Mouse (Mus musculus): ENCODE results near the gene Ikzf3.

Gene Ikzf3

DNA sequence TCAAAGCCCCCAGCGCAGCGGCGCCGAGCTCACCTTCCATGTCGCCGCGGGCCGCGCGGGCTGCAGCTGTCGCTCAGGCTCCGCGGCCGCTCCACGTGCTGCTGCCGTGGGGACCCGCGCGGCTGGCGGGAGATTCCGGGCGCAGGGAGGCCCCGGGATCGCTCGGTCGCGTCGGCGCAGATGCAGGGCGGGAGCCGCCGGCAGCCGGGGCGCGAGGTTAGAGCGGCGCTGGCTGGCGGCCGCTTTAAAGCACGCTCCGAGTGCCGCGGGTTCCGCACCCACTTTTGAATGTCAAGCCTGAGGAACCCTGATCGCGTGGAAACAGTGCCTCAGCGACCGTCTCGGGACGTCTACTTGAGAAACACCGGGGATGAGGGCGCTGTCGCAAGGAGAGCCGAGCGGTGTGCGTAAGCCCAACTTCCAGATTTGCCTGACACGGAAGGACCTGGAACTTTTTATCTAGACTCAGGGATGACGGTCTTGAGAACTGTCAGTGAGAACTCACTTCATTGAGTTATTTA is at the start of gene Ikzf3:
Gene Ikzf3, minus strand, starts transcription at position 321 of the 521 bp plus-strand sequence.
- peak; percentile 86 to 87 for DNase-seq (ENCODE audit: low spot score in 2 of 2)

DNA sequence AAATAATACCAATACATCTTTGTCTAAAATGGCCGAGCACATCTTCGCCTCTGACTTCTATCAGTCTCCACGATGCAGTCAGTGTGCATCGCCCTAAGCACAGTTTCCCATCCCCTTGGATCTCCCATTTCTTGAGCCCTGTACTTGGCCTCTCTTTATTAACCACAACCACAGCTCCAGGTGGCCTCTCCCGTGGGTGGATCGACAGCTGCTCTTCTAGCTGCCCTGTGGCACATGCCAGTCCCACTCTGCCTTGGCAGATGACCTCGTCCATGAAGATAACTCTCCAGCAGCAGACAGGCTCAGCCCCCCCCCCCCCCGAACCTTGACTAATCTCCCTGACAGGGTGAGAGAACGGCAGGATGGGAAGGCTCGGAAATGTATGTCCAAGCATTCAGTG is 49.6 kb upstream of the Ikzf3 start:
- DNase-seq (ENCODE audit: low spot score in 2 of 2): no peak

DNA sequence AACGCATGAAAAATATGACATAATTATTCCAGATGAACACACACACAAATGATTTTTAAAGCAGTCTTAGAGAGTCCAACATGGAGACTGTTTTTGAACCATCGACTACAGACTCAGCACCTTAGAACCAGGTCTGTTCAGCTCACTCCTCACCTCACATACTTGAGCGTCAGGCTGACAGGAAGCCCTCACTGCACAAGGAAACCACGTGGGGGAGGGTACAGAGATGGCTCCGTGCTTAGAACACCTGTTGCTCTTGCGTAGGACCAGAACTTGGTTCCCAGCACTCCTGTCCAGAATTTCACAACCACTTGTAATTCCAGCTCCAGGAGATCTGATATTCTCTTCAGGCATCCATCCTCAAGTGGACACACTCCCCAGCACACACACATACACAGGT is 49.2 kb upstream of the Ikzf3 start:
- DNase-seq (ENCODE audit: low spot score in 2 of 2): no peak

DNA sequence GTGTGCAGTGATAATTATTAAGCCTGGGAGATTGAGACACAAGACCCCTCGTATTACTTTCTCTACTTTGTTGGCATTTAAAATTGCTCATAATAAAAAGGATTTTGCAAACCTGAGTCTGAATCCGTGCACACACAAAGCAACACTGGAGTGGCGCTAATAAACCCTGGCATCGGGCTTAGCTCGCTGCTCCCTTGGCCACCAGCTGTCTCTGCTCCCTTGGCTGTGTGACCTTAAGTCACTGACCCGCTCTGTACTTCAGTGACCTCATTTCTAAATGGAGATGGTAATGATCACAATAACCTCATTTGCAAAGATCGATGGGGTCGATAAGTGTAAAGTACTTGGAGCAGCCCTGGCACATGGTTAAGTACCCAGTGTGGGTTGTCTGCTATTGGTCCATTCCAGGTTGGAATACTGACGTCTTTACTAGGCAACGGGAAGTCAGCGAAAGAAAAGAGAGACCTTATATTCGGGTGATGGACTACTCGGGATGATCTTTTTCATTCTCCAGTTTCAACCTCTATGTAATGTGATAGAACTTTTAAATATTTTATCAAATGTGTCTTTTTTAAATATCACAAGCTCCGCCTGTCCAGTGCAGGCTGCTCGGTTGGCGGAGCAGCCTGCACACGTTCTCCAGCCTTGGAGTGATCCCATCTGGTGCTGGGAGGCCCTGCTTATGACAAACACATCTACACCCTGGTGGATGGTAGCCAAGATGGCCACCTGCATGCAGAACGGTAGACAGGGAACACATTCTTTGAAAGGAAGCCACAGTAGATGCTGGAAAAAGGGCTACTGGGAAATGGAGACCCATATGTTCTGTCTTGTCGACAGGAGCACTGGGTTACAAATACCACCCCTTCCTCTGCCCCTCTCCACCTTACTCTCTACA is 45.0 kb upstream of the Ikzf3 start:
- DNase-seq (ENCODE audit: low spot score in 2 of 2): no peak

DNA sequence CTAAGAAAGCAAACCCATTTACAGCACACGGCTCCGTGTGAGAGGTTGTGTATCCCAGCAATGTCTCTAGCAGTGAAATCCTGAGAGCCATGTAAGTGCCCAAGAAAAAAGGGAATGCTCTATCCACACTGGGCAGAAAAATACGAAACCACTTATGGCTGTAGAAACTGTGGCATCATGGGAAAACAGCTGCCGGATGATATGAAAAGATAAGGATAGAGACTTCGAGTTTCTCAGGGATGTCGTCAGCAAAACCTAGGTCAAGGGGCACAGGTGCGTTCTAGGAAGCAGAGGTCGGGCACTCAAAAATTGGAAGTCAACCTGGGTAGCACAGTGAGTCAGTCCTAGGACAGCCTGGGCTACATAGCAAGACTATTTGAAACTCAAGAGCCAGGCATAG is 43.5 kb upstream of the Ikzf3 start:
- DNase-seq (ENCODE audit: low spot score in 2 of 2): no peak

DNA sequence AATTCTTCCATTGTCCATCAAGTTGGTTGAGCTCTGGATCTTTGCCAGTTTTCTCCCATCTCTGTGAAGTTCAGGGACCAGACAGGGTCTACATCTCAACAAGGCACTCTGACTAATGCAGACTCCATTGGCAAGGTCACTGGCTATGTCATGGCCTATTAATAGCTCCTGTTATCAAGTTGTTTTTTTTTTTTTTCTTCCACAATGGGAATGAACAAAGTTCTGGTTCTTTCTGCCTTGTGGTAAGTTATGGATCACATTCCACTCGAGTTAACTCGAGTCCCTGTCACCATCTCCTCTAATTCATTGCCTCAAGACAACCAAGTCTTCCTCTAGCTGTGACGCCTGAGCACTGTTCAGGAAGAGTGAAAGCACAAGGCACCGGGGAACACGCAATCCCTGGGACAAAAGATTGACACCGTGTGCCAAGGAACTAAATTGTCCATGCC is 43.0 kb upstream of the Ikzf3 start:
- DNase-seq (ENCODE audit: low spot score in 2 of 2): no peak

DNA sequence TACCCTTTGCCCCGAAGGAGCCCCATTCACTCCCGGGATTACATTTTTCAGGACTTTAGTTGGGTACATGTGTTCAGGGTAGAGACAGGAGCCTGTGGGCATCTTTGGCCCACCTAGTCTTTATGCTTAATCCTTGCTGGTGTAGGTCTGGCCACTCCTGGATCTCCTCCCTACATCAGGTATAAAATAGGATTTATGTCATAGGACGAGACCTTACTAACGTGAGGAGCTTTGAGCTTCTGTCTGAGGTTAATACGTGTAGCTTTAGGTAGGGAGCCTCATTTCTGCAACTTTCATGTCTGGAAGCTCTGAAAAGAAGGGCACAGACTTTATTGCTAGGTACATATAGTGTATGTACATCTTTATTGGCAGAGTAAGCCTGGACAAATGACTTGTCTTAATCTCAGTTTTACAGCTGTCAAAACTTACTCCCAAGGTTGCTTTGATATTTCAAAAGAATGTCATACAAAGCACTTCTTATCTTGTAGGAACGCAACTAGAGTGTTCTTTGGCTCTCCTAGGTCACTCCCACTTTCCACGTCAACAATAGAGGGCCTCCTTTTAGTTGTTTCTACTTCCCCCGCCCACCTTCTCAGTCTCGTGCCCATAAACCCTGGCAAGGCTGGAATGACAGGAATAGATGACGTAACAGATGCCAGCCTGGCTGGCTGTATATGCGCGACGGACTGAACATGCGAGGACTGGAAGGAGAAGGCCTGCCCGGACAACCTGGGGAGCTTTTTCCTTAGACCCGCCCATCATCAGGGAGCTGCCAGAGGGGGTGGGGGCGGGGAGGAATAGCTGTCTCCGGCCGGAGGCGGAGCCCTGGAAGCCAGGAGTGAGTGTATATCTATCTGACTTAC is 42.1 kb upstream of the Ikzf3 start:
- DNase-seq (ENCODE audit: low spot score in 2 of 2): peak; percentile 52 to 65

DNA sequence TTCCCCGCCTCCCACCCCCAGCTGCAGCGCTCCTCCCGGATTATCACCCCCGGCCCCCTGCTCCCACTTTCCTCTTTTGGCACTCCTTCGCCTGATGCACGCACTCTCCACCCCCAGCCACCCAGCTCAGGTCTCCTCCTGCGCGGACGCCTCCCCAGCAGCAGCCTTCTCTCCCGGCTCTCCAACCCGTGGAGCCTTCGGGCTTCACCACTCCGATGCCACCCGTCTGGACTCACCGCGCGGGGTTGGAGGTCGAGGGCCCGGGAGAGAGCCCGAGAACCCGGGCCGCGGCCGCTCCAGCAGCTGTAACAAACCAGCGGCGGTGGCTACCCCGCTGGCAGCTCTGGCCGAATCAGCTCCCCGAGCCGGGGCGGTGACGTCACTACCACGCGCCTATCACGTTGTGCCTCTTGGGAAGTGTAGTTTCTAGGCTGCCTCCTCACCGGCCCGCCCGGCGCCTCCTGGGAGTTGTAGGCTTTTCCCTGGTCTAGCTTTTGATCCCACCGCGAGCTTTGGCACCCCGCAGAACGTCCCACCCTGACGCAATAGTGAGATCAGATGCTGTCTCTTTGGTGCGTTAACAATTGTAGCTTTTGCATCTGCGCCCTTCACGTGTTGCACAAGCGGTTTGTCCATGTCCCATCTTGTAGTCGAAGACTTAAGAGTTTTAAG is 41.2 kb upstream of the Ikzf3 start, which contains the start of gene Ormdl3:
Gene Ormdl3, minus strand, starts transcription at position 477 of the 672 bp plus-strand sequence.
- DNase-seq (ENCODE audit: low spot score in 2 of 2): peak; percentile 97 to 98

DNA sequence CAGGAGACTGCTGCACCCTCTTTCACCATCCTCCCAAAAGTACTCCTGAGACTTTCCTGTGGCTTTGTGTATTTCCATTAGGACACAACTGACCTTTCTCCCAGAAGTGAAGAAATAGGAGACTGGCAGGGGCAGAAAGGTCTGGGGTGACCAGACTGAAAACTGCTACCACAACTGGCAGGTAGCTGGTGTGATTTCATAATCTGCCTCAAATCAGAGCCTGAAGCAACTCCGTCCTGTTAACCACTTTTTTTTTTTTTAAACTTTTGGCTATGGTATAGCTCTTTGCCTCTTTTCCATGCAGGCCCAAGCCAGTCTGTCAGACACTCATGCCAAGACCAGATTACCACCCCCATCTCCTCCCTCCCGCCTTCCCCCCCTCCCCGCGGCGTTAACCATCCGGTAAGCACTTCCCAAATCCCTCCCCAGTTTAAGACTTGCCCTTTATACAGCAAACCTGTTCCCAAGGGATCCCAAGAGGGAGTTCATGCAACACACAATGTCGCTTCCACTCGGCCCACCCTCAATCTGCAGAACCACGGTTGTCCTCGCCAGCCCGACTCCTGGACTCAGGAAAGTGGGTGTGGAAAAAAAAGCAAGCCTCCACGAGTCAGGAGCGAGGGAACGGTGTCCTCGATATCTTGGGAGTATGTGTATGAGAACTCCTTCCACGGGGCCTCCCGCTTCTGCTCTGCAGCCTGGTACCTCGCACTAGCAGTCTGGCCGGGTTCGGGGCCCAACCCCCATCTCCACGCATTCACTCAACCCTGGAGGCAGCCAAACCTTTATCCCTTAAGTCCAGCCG is 40.5 kb upstream of the Ikzf3 start:
- DNase-seq (ENCODE audit: low spot score in 2 of 2): peak in 1 of 2 experiments; percentile 27

DNA sequence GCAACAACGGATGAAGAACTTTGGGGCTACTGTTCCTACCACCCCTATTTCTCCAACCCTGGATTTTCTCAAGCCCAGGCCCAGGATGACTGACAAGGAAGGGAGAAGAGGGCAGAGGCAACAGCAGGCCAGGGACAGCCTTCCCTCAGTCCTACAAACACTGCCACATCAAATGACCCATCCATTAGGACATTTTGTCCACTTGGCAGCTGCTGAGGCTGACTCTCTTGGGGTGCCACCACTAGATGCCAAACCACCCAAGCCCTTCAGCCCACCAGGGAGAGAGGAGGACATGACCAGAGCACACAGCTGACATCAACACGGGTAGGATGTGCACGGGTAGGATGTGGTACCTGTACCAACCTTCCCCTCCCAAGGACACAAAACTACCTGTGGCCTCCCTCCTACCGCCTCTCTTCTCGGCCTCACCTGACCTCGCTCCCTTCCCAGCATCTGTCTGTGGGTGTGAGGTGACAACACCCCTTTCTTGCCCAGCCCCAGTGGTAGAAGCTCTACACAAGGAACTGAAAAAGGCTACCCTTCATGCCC is 38.9 kb upstream of the Ikzf3 start:
- DNase-seq (ENCODE audit: low spot score in 2 of 2): no peak

DNA sequence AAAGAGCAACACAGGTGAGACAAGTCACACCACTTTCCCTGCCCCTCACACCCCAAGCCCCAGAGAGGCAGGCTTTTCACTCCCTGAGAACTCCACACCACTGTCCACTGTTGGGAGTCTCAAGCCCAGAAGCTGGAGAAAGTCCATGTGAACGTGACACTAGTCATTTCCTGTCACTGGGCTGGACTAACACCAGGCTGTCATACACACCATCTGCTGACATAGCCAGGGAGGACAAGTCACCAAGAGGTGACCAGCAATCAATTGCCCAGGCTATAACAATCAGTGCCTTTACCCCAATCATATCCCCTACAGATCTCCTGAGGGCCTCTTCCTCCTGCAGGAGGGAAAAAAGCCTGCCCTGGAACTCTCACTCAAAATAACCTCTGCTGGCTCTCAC is 38.3 kb upstream of the Ikzf3 start:
- DNase-seq (ENCODE audit: low spot score in 2 of 2): no peak

DNA sequence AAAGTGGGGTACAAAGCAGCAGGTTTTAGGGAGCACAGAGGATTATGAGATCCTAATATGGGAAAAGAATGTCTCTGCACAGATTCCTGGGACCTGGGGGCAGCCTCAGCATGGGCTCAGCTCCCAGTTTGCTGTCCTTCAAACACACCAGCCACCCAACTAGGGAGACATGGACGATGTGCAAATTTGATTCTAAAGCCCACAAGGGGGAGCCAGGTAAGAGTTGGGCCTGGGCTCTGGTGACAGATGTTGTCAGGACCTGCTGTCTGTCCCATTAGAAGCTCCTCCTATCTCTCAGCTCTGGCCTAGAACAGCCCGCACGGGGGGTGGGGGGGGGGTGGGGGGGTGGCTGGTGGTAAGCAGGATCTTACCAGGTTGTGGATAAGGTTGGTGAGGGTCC is 37.7 kb upstream of the Ikzf3 start:
- peak in 1 of 2 experiments; percentile 48 for DNase-seq (ENCODE audit: low spot score in 2 of 2)

DNA sequence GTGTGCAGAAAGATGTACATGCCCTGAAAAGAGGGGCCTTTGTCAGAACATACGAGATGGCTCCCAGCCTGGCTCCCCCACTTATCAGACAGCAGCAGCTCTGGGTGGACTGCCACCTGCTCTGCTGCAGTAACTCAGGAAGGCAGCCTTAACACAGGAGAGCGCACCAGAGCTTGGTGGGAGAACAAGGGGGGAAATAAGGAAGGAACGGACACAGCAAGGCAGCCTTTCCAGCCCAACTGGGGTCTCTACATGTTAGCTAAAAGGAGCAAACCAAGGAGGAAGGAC is 37.4 kb upstream of the Ikzf3 start:
- DNase-seq (ENCODE audit: low spot score in 2 of 2): peak; percentile 60 to 74

DNA sequence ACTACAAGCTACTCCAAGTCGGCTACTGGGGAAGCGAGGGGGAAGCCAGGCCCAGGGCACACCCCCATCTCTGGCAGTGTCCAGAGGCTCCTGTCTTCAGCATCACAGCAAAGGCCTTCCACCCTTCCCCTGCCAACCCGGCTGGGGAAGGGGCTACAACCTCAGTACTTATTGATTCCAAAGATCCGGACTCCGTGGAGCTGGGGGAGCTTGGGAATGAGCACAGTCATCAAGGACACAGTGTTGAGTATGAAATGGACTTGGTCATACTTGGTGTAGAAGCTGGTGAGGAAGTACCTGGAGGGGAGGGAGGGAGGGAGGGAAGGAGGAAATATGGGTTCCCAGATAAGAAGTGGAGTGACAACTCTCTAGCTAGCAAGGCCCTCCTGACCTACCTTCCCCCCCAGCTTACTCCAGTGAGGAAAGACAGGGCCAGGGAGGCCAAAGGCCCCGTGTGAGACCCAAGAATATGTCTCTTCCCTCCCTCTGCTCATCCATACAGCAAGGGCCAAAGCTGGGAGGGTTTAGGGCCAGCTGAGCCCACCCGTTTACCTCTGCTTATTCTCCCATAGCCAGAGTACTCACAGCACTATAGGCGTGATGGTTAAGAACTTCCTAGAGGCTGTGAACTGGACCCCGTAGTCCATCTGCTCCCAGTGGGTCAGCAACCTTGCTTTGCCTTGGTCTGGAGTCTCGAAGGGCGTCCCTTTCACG is 36.9 kb upstream of the Ikzf3 start:
- peak in 1 of 2 experiments; percentile 28 for DNase-seq (ENCODE audit: low spot score in 2 of 2)

DNA sequence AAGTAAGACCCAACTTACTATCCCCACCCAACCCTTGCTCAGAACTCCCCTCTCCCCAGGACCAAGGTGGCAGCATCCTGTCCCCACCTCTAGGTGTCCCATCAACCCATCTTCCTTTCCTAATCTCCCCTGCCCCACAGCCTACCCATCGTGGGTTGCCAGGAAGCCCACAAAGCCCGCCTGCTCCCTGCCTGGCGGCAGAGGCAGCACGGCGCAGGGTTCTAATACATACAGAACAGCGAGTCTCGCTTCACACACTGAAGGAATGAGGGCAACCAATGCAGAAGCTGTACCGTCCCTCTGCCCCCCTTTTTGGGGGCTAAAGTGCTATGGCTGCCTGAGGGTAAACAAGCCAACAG is 36.2 kb upstream of the Ikzf3 start:
- DNase-seq (ENCODE audit: low spot score in 2 of 2): no peak

DNA sequence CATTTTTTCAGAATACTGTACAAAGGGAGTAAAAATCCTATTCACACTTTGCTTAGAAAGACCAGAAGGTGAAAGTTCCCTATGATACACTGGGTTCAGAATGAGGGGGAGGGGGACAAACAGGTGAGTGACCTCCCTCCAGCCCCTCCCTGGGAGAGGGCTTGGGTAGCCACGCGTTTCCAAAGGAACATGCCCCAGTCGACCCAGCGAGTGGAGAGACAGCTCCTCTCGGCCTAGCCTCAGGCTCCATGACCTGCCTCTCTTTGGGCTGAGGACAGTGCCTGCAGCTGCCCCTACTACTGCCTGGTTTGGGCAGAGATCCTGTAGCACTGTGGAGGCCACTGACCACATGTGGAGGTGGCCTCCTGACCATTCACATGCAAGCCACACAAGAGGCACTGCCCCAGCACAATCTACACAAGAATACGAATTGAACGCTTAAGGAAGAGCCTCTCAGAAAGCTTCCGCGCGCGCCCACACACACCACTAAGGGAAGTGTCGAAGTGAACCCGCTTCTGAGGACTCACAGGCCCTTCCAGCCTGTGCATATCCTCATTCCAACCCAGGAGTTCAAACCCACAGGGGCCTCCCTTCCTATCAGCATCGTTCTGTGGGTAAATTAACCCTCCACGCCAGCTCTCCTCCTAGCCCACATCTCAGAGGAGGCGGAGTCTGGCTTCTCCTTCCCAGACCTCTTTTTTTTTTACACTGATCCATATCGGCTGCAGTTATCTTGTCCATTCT is 35.6 kb upstream of the Ikzf3 start:
- peak in 1 of 2 experiments; percentile 40 for DNase-seq (ENCODE audit: low spot score in 2 of 2)

DNA sequence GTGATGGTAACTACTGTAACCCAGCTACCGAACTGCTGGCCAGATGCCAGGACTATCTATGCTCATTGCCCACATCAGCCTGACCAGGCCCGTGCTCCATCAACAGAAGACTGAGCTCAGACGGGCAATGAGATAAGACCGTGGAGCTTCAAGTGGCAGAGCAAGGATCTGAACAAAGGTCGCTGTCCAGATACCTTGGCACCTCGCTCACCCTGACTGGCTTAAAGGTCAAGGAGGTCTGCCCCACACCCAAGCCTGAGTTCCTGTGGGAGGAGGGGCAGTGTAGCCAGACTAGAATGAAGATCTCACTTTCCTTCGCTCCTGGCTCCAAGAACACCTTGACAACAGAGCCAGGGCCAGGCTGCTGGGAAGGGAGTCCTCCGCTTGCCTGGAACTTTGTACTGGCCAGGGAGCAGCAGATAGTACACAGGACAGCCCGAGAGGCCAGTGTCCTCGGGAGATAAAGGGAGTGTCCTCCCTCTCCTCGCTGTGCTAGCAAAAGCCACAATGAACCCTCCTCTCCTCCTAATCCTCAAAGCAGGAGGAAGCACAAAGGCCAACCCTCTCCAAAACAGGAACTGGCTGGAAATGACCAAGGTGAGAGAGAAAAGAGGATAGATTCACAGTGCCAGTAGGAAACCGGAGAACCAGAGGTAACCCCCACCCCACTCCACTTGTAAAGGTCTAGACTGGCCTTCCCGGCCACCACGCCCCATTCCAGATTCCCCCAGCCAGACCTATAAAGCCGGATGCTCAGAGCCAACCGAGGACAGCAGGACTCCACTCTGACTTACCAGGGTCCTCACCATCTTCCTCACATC is 34.7 kb upstream of the Ikzf3 start:
- peak; percentile 55 to 76 for DNase-seq (ENCODE audit: low spot score in 2 of 2)

DNA sequence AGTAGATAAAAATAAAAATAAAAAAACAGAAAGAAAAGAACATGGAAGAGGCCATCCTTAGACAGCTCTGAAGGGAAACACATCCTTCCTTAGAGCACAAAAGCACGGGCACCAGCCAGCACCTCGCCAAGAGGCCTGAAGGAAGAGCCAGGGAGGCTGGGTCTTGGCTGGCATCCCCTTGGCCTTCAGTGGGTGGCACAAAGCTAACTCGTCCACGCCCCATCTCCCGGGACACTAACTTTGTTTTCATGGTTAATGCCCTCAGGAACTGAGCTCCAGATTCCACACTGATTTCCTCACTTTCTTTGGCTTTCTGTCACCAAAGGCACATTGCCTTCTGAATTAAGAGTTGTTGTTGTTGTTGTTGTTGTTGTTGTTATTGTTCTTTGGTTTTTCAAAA is 31.9 kb upstream of the Ikzf3 start:
- DNase-seq (ENCODE audit: low spot score in 2 of 2): no peak

DNA sequence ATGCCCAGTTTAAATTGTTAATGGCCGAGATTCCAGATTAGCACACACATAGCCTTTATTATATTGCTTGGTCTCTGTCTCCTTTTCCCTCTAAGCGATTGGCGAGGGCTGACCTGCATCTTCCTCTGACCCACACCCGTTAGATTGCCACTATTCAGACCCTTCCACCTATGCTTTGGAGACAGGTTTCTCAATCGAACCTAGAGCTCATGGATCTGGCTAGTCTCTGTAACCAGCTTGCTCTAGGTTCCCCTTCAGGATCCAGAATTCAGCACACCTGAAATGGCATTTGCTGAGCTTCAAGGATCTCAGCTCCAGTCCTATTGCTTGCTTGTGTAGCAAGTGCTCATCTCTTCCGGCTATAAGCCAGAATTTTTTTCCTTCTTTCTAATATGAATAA is 23.6 kb upstream of the Ikzf3 start:
- DNase-seq (ENCODE audit: low spot score in 2 of 2): no peak

All from spleen, postnatal 36 days (tissue).